Mouse (Mus musculus) testis, adult 2 months (tissue): Measurements from ENCODE around the gene Accsl.

Source experiments
- CTCF ChIP-seq: fragments of 200-500 bp; IDR thresholded peaks from 2 replicates; pipeline ENCODE4 v1.5.1; 2012; ENCODE audit warnings: low read depth, mild to moderate bottlenecking, inconsistent platforms, low read length, moderate library complexity; ENCODE audit not compliant: control insufficient read depth, insufficient read depth, insufficient replicate concordance
- POLR2A ChIP-seq: fragments of 200-500 bp; IDR thresholded peaks from 2 replicates; pipeline ENCODE4 v1.6.1; 2012; ENCODE audit warnings: low read depth, mild to moderate bottlenecking, inconsistent platforms, low read length, moderate library complexity; ENCODE audit not compliant: control insufficient read depth

DNA sequence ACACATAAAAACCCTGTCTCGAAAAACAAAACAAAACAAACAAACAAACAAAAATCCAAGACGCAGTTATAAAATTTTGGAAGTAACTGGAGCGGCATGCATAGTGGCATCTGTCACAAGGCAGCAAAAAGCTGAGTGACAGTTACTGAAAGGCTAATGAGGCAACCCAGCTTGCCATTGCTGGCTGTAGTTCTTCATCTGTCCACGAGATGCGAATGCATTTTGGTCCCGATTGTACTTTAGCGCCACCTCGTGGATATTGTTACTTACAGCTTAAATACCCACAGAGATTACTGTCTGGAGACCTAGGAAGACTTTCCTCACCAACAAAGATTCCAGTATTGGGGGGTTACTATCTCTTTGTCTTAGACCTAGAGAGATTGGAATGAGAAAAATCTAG lies 45.4 kb downstream of the Accsl start:
- no peak for TF ChIP-seq POLR2A
- peak; percentile 62; the same call in 1 of the 2 replicates for TF ChIP-seq CTCF
